ENCODE assay signal across 11 mouse cellular contexts in the genomic region with DNA sequence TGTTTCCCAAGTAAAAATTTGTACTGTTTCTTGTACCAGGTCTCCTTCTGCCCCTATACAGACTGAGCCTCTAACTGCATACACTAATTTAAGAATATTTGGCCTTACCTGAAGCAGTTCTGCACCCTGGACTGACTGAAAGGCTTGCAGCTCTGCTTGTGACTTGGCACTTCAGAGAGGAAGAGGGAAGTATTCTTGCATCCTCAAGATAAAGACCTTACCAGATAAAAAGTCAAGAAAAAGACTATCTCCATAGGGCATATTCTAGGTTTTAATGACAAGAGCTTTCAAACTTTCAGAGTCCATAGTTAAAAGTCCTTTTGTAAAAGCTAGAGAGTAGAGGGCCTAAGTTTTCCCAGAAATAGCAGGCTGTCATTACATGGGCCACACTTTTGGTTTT. TPM values are rescaled to one million over a fixed set of nuclear protein-coding genes. Genes with fewer than 3 reads are reported as not detected.
DNase-seq lines count a peak whose midpoint lies in the region; ATAC-seq and TF ChIP-seq lines count a peak whose summit lies in the region.
"Had no signal": no experiment of that assay in that cellular context is flagged by ENCODE, and none has a peak within 500 bp of the region (broad histone marks: within the 10 kb centered on the region; RNA-seq: fewer than 3 reads in every experiment).

A gene (minus strand): TSS at position 133 of the 400 bp plus-strand sequence.

- no peaks in the 10 kb centered on the region; the same call in 1 of the 2 replicates for H3K27me3 ChIP-seq in thymus, adult 2 months (ENCODE audit: control insufficient read depth, insufficient read depth, low read length)
- peaks cover 44% of the 10 kb centered on the region for H3K27me3 ChIP-seq in liver, embryonic 13.5 days

- TF ChIP-seq CTCF in gastrocnemius, adult 2 months (IDR thresholded peaks at IDR 0.05): no peak
- no peak for TF ChIP-seq CTCF in thymus, adult 2 months (IDR thresholded peaks at IDR 0.05; ENCODE audit: borderline replicate concordance, control insufficient read depth, extremely low read depth, insufficient read depth, low read length, poor library complexity)

- no peak for TF ChIP-seq POLR2A in thymus, adult 2 months (IDR thresholded peaks at IDR 0.05; ENCODE audit: control insufficient read depth, extremely low read depth, insufficient read depth, low read length, poor library complexity)

- no peak for DNase-seq in gastrocnemius, adult 2 months
- DNase-seq in gastrocnemius, postnatal 4 days (ENCODE audit: low spot score in 2 of 2): no peak
- no peak for DNase-seq in thymus, adult 2 months
- no peak for DNase-seq in thymus, postnatal 10 days (ENCODE audit: low spot score in 2 of 2)
- DNase-seq in liver, embryonic 13.5 days: no peak
- no peak for DNase-seq in urinary bladder, postnatal 14 days (ENCODE audit: low spot score)
- DNase-seq in Muller cell, postnatal 12 days (ENCODE audit: inconsistent ontology term): no peak
- no peak for DNase-seq in gastrocnemius, postnatal 10 days
- DNase-seq: cerebellum, adult 11 months; thymus, postnatal 4 days had no signal

- H3K4me2 ChIP-seq in liver, embryonic 13.5 days: peak within 1 kb of the TSS; percentile 93

- H3K36me3 ChIP-seq in thymus, adult 2 months (ENCODE audit: control insufficient read depth, insufficient read depth, low read length): peaks cover 9% of the 10 kb centered on the region
- peaks cover 7% of the 10 kb centered on the region for H3K36me3 ChIP-seq in liver, embryonic 13.5 days

- peak within 1 kb of the TSS; percentile 72 for H3K4me3 ChIP-seq in gastrocnemius, adult 2 months
- peak within 1 kb of the TSS; percentile 3; the same call in 1 of the 2 replicates for H3K4me3 ChIP-seq in thymus, adult 2 months (ENCODE audit: control insufficient read depth, insufficient read depth, low read length)
- peak within 1 kb of the TSS; percentile 66 for H3K4me3 ChIP-seq in liver, embryonic 13.5 days (replicated peaks)

- intact Hi-C loops in gastrocnemius, adult 2 months (cut with DNase I): no loop called here

- peak within 1 kb of the TSS; percentile 68 for H3K9ac ChIP-seq in liver, embryonic 13.5 days

- H3K27ac ChIP-seq in gastrocnemius, adult 2 months: no peak within 1 kb of the TSS
- no peak within 1 kb of the TSS for H3K27ac ChIP-seq in thymus, adult 2 months (ENCODE audit: control insufficient read depth, insufficient read depth, low read length)
- peak within 1 kb of the TSS; percentile 64 for H3K27ac ChIP-seq in liver, embryonic 13.5 days
- H3K27ac ChIP-seq: macrophage had no signal

- peaks cover 15% of the 10 kb centered on the region for H3K4me1 ChIP-seq in thymus, adult 2 months (replicated peaks; ENCODE audit: control insufficient read depth, insufficient read depth, low read length)
- peaks cover 43% of the 10 kb centered on the region for H3K4me1 ChIP-seq in liver, embryonic 13.5 days (replicated peaks)

- ATAC-seq in liver, embryonic 13.5 days (ENCODE audit: low read depth): peak; percentile 77

- H3K9me3 ChIP-seq in liver, embryonic 13.5 days (replicated peaks): no peaks in the 10 kb centered on the region

RNA-seq across cellular contexts. Expression of the gene that starts here (rescaled TPM):
- total RNA-seq in gastrocnemius, adult 2 months (2021): not detected
- under 1 TPM; 0.36 to 0.49 TPM for total RNA-seq in gastrocnemius, postnatal 4 days (2021)
- polyA plus RNA-seq in thymus, adult 2 months (2012; rRNA removed): 1.6 TPM in 2 replicates
- 17.2 and 21.8 TPM in 2 replicates for polyA plus RNA-seq in liver, embryonic 13.5 days (2015; fragmentation: Nextera tagmentation; extraction: Ambion mirVana)
- total RNA-seq in gastrocnemius, postnatal 10 days (2021): under 1 TPM; 0.16 to 0.56 TPM

Comparison
In these comparisons a context has a peak if more than half of its experiments do, and no peak if none do; other contexts are left out.
1. H3K4me3 ChIP-seq: peak in every context shown above with its lines; median percentile 72 in gastrocnemius, adult 2 months; 66 in liver, embryonic 13.5 days; 3 in thymus, adult 2 months.